Mouse (Mus musculus): ENCODE measurements at regions not wholly inside any gene's neighbourhood (a gene's known extent, or its start where the extent isn't known, plus 50 kb on each side); places are given as distances from the start of the nearest gene placed in this dataset.

DNA sequence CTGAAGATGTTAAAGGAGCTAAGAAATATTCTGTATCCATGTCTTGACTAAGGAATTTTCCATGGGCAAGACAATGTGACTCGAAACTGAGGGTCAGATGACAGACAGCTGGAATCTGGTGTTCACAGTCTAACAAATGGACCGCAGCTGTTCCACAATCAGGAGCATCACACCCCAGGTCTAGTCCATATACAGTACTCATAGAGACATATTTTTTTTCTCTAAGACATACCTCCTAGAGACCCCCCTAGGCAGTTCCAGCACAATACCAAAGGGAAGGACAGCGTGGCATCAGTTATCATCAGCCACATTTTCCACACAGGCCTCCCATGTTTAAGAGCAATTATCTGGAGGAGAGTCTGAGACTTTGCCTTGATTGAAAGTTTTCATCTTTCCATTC is 878.8 kb downstream of the Stpg2 start:
- H3K4me2 ChIP-seq: no peak overlapping the region
- no peak overlapping the region for H3K27ac ChIP-seq
- WGBS (ENCODE audit: insufficient replicate concordance): 58% methylated on average over 3 of the region's 3 CpGs
- no peaks in the 10 kb centered on the region for H3K36me3 ChIP-seq
- H3K4me1 ChIP-seq: no peaks in the 10 kb centered on the region
- no peaks in the 10 kb centered on the region for H3K9me3 ChIP-seq (replicated peaks)
- H3K4me3 ChIP-seq: no peak overlapping the region
- ATAC-seq: no peak
- H3K9ac ChIP-seq: no peak overlapping the region
- H3K27me3 ChIP-seq (replicated peaks): no peaks in the 10 kb centered on the region

DNA sequence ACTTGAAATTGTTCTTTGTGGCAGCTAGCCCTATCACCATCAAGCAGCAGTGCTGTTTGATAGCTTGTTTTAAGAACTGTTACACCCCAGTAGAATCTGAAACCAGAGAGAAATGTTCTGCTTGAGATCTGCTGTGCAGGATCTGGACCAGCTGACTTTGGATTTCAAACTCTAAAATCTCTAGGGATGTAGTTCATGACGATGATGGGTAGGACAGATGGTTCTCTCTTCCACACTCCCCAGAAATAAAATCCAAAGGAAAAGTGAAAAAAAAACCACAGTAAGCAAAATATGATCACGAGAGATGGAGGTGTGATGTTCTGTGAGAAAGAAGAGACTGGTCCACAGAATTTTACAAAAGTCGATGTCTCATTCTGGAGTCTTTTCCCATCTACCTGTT is 879.9 kb downstream of the Stpg2 start:
- Histone ChIP-seq H3K4me2 (no peak overlapping the region), H3K4me3 (no peak overlapping the region), H3K9ac (no peak overlapping the region), H3K4me1 (no peaks in the 10 kb centered on the region), H3K36me3 (no peaks in the 10 kb centered on the region), H3K27ac (no peak overlapping the region), H3K27me3 (replicated peaks) (no peaks in the 10 kb centered on the region), H3K9me3 (replicated peaks) (no peaks in the 10 kb centered on the region)
- no peak for ATAC-seq
- WGBS (ENCODE audit: insufficient replicate concordance): 73% methylated on average over 3 of the region's 3 CpGs

DNA sequence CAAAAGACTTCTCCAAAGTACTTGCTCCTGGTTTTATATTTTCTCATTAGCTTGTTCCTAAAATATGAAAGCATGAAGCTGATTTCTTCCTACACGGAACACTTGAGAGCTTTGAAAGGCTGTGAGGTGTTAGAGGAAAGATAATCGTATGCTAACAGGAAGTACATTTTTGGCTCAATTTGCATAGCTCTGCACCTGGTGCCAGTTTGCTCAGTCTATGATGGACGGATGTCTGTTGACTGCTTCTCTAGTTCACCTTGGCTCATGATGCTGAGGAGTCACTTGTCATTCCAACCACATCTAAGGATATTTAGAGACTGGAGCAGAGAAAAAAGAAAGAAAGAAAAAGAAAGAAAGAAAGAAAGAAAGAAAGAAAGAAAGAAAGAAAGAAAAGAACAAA is 882.5 kb downstream of the Stpg2 start:
- 65% methylated on average over 3 of the region's 3 CpGs for WGBS (ENCODE audit: insufficient replicate concordance)
- no peaks in the 10 kb centered on the region for H3K4me1 ChIP-seq
- ATAC-seq: no peak

DNA sequence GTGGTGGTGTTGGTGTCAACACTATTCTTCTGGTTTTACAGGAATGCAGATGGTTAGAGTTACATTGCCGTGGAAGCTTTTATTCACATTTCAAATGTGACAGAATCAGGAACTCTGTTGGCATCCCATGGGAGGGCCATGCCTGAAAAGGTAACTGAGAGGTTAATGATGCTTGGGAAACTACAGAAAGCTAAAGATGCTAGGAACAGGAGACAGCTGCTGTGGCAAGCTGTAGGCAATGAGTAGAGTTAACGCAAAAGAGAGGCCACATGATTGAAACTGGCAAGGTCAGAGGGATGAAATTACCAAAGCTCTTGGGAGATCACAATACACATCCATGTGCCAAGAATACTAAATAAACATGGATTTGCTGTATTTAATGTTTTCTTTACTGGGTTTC is 886.4 kb downstream of the Stpg2 start:
- H3K4me3 ChIP-seq: no peak overlapping the region
- no peaks in the 10 kb centered on the region for H3K27me3 ChIP-seq (replicated peaks)
- no peaks in the 10 kb centered on the region for H3K9me3 ChIP-seq (replicated peaks)
- no peaks in the 10 kb centered on the region for H3K36me3 ChIP-seq
- ATAC-seq: no peak
- WGBS (ENCODE audit: insufficient replicate concordance): 62% methylated on average over 2 of the region's 2 CpGs
- no peak overlapping the region for H3K4me2 ChIP-seq
- H3K9ac ChIP-seq: no peak overlapping the region
- no peak overlapping the region for H3K27ac ChIP-seq
- no peaks in the 10 kb centered on the region for H3K4me1 ChIP-seq

More for the DNA sequence above, 882.5 kb downstream of the Stpg2 start:
- H3K9ac ChIP-seq: no peak overlapping the region
- no peak overlapping the region for H3K27ac ChIP-seq
- no peak overlapping the region for H3K4me3 ChIP-seq
- no peaks in the 10 kb centered on the region for H3K27me3 ChIP-seq (replicated peaks)
- H3K4me2 ChIP-seq: no peak overlapping the region
- no peaks in the 10 kb centered on the region for H3K9me3 ChIP-seq (replicated peaks)
- H3K36me3 ChIP-seq: no peaks in the 10 kb centered on the region

DNA sequence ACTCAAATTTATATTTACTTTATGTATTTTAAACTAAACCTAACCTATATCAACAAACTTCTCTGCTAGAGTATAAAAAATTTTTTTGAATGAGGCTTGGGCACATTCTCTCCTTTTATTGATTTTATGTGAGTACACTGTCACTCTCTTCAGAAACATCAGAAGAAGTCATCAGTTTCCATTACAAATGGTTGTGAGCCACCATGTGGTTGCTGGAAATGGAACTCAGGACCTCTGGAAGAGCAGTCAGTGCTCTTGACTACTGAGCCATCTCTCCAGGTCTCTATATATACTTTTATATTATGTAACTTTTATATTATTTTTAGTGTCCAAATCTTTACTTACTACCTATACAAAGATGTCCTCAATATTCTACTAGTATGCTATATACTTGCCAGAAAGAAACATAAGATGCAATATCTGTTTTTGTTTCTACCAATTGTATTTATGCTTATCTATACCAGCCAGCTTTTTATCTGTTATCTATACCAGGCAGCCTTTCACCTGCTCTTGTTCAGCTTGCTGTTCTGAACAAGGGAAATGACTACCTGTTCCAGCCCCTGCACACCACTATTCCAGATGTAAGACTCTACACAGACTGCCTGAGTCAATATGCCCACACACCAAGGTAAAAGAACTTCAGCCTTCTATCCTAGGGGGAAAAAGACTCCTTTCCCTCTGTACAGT is 891.5 kb downstream of the Stpg2 start:
- Histone ChIP-seq H3K27me3 (replicated peaks) (no peaks in the 10 kb centered on the region), H3K4me3 (no peak overlapping the region), H3K9me3 (replicated peaks) (no peaks in the 10 kb centered on the region), H3K4me2 (no peak overlapping the region), H3K36me3 (no peaks in the 10 kb centered on the region), H3K9ac (no peak overlapping the region), H3K4me1 (no peaks in the 10 kb centered on the region), H3K27ac (no peak overlapping the region)
- ATAC-seq: no peak

DNA sequence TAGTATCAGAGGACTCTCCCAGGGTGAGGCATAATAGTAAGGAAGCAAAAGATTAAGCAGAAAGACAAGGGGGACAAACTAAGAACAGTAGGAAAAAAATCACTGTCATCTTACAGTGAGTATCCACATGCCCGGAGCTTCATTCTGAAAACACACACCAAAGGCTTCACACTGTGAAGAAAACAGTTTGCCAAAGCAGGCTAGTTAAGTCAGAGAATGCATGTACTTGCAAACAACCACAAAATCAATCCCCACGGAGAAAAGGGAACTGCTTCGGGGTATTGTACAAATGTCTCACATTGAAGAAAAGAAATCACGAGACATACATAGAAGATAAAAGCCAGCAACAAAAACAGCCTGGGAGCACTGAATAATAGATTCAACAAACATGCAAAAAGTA is 903.9 kb downstream of the Stpg2 start:
- H3K9ac ChIP-seq: no peak overlapping the region
- WGBS (ENCODE audit: insufficient replicate concordance): 70% methylated on average over 4 of the region's 4 CpGs
- H3K27me3 ChIP-seq (replicated peaks): no peaks in the 10 kb centered on the region
- no peak overlapping the region for H3K27ac ChIP-seq
- no peak overlapping the region for H3K4me2 ChIP-seq
- no peak overlapping the region for H3K4me3 ChIP-seq
- ATAC-seq: no peak
- no peaks in the 10 kb centered on the region for H3K4me1 ChIP-seq
- H3K36me3 ChIP-seq: no peaks in the 10 kb centered on the region
- no peaks in the 10 kb centered on the region for H3K9me3 ChIP-seq (replicated peaks)

DNA sequence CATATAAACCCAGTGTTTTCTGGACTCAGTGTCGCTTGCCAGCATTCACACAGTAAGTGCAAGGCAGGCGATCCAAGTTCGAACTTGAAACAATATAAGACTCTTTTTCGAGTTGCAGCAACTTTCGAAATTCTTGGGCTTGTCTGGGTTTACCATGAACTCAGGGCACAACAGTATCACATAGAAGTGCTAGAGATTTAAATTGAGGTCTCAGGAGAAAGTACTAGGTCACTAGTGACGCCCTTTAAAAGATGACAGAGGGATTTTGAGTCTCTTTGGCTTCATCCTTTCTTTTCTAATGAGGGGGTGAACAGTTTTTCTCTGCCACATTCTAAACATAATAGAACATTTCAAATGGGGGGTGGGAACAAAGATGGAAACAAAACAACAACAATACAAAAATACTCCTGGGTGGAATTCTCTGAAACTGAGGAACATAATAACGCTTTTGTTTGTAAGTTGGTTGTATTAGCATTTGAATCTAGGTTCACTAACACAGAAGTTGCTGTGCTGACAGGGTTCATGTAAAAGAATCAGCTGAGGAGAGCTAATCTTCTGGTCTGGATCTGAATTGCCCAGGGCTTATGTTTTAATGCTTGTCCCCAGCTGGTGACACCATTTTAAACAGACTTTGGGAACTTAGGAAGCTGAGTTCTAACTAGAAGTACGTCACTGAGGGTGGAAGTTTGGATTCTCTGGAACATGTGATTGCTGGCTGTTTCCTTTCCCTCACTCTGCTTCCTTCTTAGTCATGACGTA is 906.1 kb downstream of the Stpg2 start:
- Histone ChIP-seq H3K36me3 (no peaks in the 10 kb centered on the region), H3K4me3 (no peak overlapping the region), H3K27ac (no peak overlapping the region), H3K27me3 (replicated peaks) (no peaks in the 10 kb centered on the region), H3K4me2 (no peak overlapping the region), H3K9ac (no peak overlapping the region), H3K4me1 (no peaks in the 10 kb centered on the region), H3K9me3 (replicated peaks) (peaks cover 3% of the 10 kb centered on the region)
- 65% methylated on average over 9 of the region's 9 CpGs for WGBS (ENCODE audit: insufficient replicate concordance)
- ATAC-seq: no peak

DNA sequence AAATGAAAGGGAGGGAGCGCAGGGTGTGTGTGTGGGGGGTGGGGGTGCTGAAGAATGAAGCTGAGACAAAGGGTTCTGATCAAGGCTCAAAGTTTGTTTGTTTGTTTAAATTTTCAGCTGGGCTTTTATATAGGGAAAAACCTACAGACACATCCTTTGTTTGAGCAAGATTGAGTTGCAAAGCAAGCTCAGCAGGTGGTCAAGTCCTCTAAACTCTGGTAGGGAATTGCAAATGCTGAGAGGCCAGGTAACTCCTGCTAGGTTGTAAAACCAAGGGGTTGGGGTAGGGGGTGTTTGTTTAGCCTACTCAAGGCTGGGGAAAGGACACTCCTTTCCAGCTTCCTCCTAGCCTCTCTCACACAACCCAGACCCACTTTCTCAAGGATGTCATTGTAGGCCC is 909.6 kb downstream of the Stpg2 start:
- H3K36me3 ChIP-seq: no peaks in the 10 kb centered on the region
- H3K9ac ChIP-seq: no peak overlapping the region
- no peak overlapping the region for H3K4me2 ChIP-seq
- no peak for ATAC-seq
- no peak overlapping the region for H3K27ac ChIP-seq
- H3K9me3 ChIP-seq (replicated peaks): peaks cover 12% of the 10 kb centered on the region
- WGBS (ENCODE audit: insufficient replicate concordance): 57% methylated on average over 1 of the region's 1 CpGs
- H3K27me3 ChIP-seq (replicated peaks): no peaks in the 10 kb centered on the region
- no peak overlapping the region for H3K4me3 ChIP-seq
- H3K4me1 ChIP-seq: no peaks in the 10 kb centered on the region

DNA sequence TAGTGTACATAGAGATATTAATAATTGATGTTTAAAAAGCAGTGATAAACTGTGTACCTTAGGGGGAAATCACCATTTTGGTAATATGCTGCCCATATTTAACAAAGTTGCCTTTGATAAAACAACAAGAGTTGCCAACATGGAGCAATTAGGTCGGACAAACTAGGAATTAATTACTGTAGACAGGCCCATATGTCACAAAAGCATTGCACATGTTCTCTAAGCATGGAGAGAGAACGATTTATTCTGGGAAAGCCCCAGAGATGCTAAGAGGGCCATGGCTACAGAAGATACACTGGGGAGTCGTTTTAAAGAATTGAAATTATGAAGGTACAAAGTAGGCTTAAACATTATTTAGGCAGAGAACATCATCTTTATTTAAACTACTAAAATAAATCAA is 921.8 kb downstream of the Stpg2 start:
- Histone ChIP-seq H3K9me3 (replicated peaks) (no peaks in the 10 kb centered on the region), H3K36me3 (no peaks in the 10 kb centered on the region), H3K9ac (no peak overlapping the region), H3K4me2 (no peak overlapping the region), H3K4me3 (no peak overlapping the region), H3K27ac (no peak overlapping the region), H3K27me3 (replicated peaks) (no peaks in the 10 kb centered on the region), H3K4me1 (no peaks in the 10 kb centered on the region)
- WGBS (ENCODE audit: insufficient replicate concordance): 51% methylated on average over 3 of the region's 3 CpGs
- ATAC-seq: no peak

DNA sequence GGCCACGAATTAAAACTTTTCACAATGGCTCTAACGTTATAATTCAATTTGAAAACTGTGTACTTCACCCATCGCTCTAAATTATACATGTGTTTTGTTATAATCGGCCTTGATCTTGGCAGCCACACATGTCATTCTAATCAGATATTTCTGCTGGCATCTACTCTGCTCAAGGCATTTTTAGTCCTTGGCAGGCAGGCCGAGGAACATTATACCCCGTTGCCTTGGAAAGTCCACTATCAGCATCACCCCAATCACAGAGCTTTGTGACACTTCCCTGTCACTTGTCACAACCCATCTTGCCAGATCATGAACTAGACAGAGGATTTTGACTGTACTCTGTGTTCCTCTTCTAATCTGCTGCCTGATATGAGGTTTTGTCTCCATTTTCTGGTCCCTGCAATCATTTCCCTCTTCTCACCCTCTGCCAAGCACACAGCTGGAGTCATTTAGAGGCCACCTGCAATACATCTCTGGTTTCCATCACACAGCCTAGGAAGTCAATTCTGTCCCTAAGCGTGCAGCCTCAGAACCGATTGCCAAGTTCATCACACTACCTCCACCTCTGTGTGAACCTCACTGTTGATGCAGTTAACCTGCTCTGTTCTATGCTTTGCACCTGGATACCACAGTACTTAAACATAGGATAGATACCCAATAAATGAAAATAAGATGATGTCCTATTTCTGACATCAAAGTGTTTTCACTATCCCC is 923.7 kb downstream of the Stpg2 start:
- ATAC-seq: no peak
- Histone ChIP-seq H3K36me3 (no peaks in the 10 kb centered on the region), H3K9ac (no peak overlapping the region), H3K27me3 (replicated peaks) (no peaks in the 10 kb centered on the region), H3K4me2 (no peak overlapping the region), H3K27ac (no peak overlapping the region), H3K9me3 (replicated peaks) (no peaks in the 10 kb centered on the region), H3K4me1 (no peaks in the 10 kb centered on the region), H3K4me3 (no peak overlapping the region)
- WGBS (ENCODE audit: insufficient replicate concordance): 67% methylated on average over 8 of the region's 8 CpGs

DNA sequence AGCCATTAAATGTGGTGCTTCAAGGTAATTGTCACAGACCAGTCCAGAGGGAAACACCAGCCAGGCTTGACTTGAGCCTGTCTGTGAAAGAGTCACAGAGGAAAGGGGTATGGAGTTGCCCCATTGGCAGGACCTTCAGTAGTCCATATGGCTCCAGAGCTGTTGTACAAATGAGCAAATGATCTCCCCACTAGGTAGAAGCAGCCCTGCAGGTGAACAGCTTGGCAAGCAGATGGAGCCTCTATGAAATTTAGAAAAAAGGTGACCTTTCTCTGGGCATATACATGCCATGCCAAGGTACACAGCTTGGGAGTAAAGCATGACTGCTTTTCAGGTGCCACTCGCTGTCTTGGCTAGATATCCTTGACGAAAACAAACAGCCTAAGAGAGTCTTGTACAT is 938.4 kb downstream of the Stpg2 start:
- no peak overlapping the region for H3K27ac ChIP-seq
- ATAC-seq: no peak
- H3K4me2 ChIP-seq: no peak overlapping the region
- no peaks in the 10 kb centered on the region for H3K4me1 ChIP-seq
- WGBS (ENCODE audit: insufficient replicate concordance): 74% methylated on average over 2 of the region's 2 CpGs
- H3K4me3 ChIP-seq: no peak overlapping the region
- no peaks in the 10 kb centered on the region for H3K27me3 ChIP-seq (replicated peaks)
- peaks cover 8% of the 10 kb centered on the region; the same call in 1 of the 2 replicates for H3K9me3 ChIP-seq (replicated peaks)
- no peak overlapping the region for H3K9ac ChIP-seq
- no peaks in the 10 kb centered on the region for H3K36me3 ChIP-seq

DNA sequence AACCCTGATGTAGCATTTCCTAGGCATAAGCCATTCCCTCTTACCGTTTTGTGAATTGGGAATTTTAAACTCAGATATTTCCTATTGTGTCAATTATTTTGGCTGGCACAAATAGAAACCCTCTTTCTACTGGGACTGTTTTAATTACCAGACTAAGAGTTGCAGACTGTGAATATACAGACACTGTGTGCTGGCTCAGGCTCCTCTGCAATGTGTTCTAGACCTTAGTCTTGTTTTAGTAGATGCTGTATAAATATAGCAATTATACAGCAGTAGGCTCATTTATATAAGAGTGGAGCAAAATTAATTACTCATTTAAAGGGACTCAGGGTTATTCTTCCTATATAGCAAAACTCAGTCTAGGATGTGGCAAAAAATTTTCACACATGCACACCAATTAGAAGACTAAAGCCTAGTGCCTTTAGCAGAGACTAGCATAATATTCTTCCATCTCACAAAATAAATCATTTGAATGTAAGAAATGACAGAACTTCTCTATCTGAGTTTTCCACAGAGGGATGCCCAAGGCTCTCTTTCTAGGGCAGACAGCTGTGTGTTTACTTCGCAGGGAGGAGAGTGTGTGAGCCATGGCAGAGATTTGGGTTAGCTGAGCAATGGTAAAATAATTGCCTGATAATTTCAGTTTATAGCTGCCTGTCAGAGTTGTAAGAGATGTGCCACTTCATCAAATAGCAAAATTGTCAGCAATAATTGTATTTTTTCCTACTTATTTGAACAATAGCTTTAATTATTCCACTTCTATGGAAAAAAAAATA is 941.9 kb downstream of the Stpg2 start:
- no peaks in the 10 kb centered on the region for H3K4me1 ChIP-seq
- no peak overlapping the region for H3K4me2 ChIP-seq
- H3K9me3 ChIP-seq (replicated peaks): no peaks in the 10 kb centered on the region
- ATAC-seq: no peak
- H3K9ac ChIP-seq: no peak overlapping the region
- WGBS (ENCODE audit: insufficient replicate concordance): 47% methylated on average over 2 of the region's 2 CpGs
- no peak overlapping the region for H3K27ac ChIP-seq
- H3K27me3 ChIP-seq (replicated peaks): no peaks in the 10 kb centered on the region
- H3K4me3 ChIP-seq: no peak overlapping the region
- H3K36me3 ChIP-seq: no peaks in the 10 kb centered on the region

All from liver, embryonic 12.5 days (tissue).